Comparison of ENCODE assay signal across 28 mouse cellular contexts in the genomic region with DNA sequence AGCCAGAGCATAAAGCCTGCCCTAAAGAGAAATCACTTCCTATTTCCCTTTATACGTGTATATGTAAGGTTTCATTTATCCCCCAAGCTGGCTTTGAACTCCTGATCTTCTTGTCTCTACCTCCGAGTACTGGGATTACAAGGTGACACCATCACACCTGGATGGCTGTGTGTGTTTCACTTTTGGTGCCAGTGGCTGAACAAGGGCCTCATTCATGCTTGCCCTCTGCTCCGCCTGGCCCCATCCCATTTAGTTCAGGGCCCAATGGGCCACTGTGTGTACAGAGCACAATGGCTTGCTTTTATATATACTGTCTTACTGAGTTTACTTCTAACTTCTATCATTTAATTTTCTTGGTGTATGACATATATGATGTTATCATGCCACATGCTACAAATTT.
"Had no signal": no experiment of that assay in that cellular context is flagged by ENCODE, and none has a peak within 500 bp of the region (broad histone marks: within the 10 kb centered on the region; RNA-seq: fewer than 3 reads in every experiment).

No protein-coding gene starts in this region.

- H3K27ac ChIP-seq: heart, embryonic 10.5 days; heart, embryonic 13.5 days; heart, embryonic 15.5 days; hindbrain, embryonic 10.5 days; hindbrain, embryonic 12.5 days; hindbrain, embryonic 13.5 days; hindbrain, embryonic 14.5 days; hindbrain, embryonic 15.5 days; hindbrain, postnatal 0 days; intestine, embryonic 15.5 days; kidney, embryonic 15.5 days; kidney, postnatal 0 days; left cerebral cortex, adult 2 months had no signal

- H3K4me3 ChIP-seq: heart, embryonic 10.5 days; heart, embryonic 12.5 days; heart, embryonic 13.5 days; heart, embryonic 15.5 days; hindbrain, embryonic 10.5 days; hindbrain, embryonic 12.5 days; hindbrain, embryonic 13.5 days; hindbrain, embryonic 15.5 days; intestine, embryonic 15.5 days; kidney, embryonic 15.5 days; left cerebral cortex, adult 2 months had no signal

- DNase-seq: heart, postnatal 10 days; heart, postnatal 14 days; heart, postnatal 36 days; heart, postnatal 4 days; kidney, adult 11 months; kidney, adult 18-20 months; kidney, adult 2 months; kidney, adult 8-10 months; kidney, adult 9 months; kidney, postnatal 10 days; kidney, postnatal 14 days; kidney, postnatal 25 days; kidney, postnatal 36 days; kidney, postnatal 4 days had no signal
